Mouse (Mus musculus) stomach, postnatal 0 days (tissue): ENCODE data around the gene Htra1.

Source experiments
- CTCF ChIP-seq: IDR thresholded peaks from 2 replicates; pipeline ENCODE4 v1.5.1; 2016; ENCODE audit warnings: antibody characterized with exemption, low read depth, mild to moderate bottlenecking, moderate library complexity
- EP300 ChIP-seq: optimal IDR thresholded peaks from 2 replicates; pipeline ENCODE3; 2016; ENCODE audit warnings: antibody characterized with exemption

DNA sequence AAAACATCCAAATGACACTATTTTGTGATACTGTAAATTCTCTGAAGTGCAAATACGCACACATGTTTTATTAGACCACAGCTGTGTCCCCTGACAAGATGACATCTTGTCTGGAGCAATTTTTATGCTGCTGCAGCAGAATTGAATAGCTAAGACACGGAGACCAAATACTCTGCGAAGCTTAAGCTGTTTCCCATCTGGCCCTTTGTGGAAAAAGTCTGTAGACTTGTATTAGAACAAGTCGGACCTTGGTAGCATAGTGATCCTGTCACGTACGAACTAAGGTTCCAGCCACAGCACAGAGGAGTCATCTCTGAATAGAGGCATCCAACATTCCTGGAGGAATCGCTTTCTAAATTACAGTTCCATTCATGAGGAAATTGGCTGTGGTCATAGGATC, 48.4 kb downstream of the Htra1 start:
- TF ChIP-seq CTCF (no peak), EP300 (no peak)
